Mouse (Mus musculus) B cell, adult 2 months (primary cell): ENCODE measurements around the gene Foxn3.

Experiments
- DNase-seq, 2 experiments: peaks; one replicate each; pipeline ENCODE4 v3.0.0; 2022

Gene Foxn3

GRCm38 (mm10) chr12:99284419-99285069, 278.8 kb downstream of the Foxn3 start:
- DNase-seq: peak; percentile 39 to 43

- DNase-seq: no peak
Observed at GRCm38 (mm10) chr12:99280826-99281225, 282.6 kb downstream of the Foxn3 start.

GRCm38 (mm10) chr12:99280291-99280690, 283.1 kb downstream of the Foxn3 start:
- no peak for DNase-seq

GRCm38 (mm10) chr12:99279426-99279825, 284.0 kb downstream of the Foxn3 start:
- no peak for DNase-seq

- no peak for DNase-seq
Observed at GRCm38 (mm10) chr12:99274589-99274988, 288.8 kb downstream of the Foxn3 start.

GRCm38 (mm10) chr12:99269396-99269795, 294.0 kb downstream of the Foxn3 start:
- no peak for DNase-seq

GRCm38 (mm10) chr12:99268954-99269353, 294.4 kb downstream of the Foxn3 start:
- no peak for DNase-seq

GRCm38 (mm10) chr12:99267732-99268131, 295.6 kb downstream of the Foxn3 start:
- no peak for DNase-seq

GRCm38 (mm10) chr12:99266434-99266833, 296.9 kb downstream of the Foxn3 start:
- DNase-seq: no peak

- no peak for DNase-seq
Observed at GRCm38 (mm10) chr12:99265777-99266176, 297.6 kb downstream of the Foxn3 start.

- DNase-seq: peak; percentile 48 to 56
Observed at GRCm38 (mm10) chr12:99264386-99264785, 299.0 kb downstream of the Foxn3 start.

- DNase-seq: no peak
Observed at GRCm38 (mm10) chr12:99263592-99264335, 299.6 kb downstream of the Foxn3 start.

- no peak for DNase-seq
Observed at GRCm38 (mm10) chr12:99262840-99263239, 300.5 kb downstream of the Foxn3 start.

- DNase-seq: peak in 1 of 2 experiments; percentile 20
Observed at GRCm38 (mm10) chr12:99262066-99262599, 301.2 kb downstream of the Foxn3 start.

- DNase-seq: peak; percentile 31 to 32
Observed at GRCm38 (mm10) chr12:99260171-99260570, 303.2 kb downstream of the Foxn3 start.

- DNase-seq: no peak
Observed at GRCm38 (mm10) chr12:99257570-99257969, 305.8 kb downstream of the Foxn3 start.

GRCm38 (mm10) chr12:99256997-99257396, 306.4 kb downstream of the Foxn3 start:
- no peak for DNase-seq

- no peak for DNase-seq
Observed at GRCm38 (mm10) chr12:99256463-99256862, 306.9 kb downstream of the Foxn3 start.

GRCm38 (mm10) chr12:99254436-99254835, 308.9 kb downstream of the Foxn3 start:
- DNase-seq: no peak

GRCm38 (mm10) chr12:99253562-99253961, 309.8 kb downstream of the Foxn3 start:
- DNase-seq: no peak

GRCm38 (mm10) chr12:99248606-99249005, 314.8 kb downstream of the Foxn3 start:
- DNase-seq: no peak

GRCm38 (mm10) chr12:99247939-99248338, 315.4 kb downstream of the Foxn3 start:
- no peak for DNase-seq

- DNase-seq: no peak
Observed at GRCm38 (mm10) chr12:99246984-99247746, 316.2 kb downstream of the Foxn3 start.
